19 mouse cellular contexts compared by ENCODE assay signal in genomic region chr10:3834678-3835077, GRCm38 (mm10).
A peak's percentile ranks its signal among the peaks of the same experiment; 100 is the strongest.
DNase-seq lines count a peak whose midpoint lies in the region; ATAC-seq and TF ChIP-seq lines count a peak whose summit lies in the region.
"Had no signal": no experiment of that assay in that cellular context is flagged by ENCODE, and none has a peak within 500 bp of the region (broad histone marks: within the 10 kb centered on the region; RNA-seq: fewer than 3 reads in every experiment).

No protein-coding gene starts in this region.

- no peaks in the 10 kb centered on the region for H3K27me3 ChIP-seq in liver, postnatal 0 days (ENCODE audit: insufficient read depth, low read length)
- H3K27me3 ChIP-seq: forebrain, embryonic 13.5 days; hindbrain, embryonic 13.5 days had no signal

- no peaks in the 10 kb centered on the region for H3K36me3 ChIP-seq in liver, postnatal 0 days (replicated peaks; ENCODE audit: insufficient read depth, low read length)
- H3K36me3 ChIP-seq: embryonic facial prominence, embryonic 10.5 days; hindbrain, embryonic 13.5 days had no signal

- no peak for TF ChIP-seq CTCF in liver, postnatal 0 days (IDR thresholded peaks at IDR 0.05; ENCODE audit: low read depth)

- no peak for TF ChIP-seq EP300 in liver, postnatal 0 days (IDR thresholded peaks at IDR 0.05; ENCODE audit: low read depth)

- DNase-seq in gastrocnemius, postnatal 25 days, result peak; percentile 24
- DNase-seq in gastrocnemius, adult 18-20 months (ENCODE audit: low spot score), result no peak
- DNase-seq in heart, adult 8-10 months (ENCODE audit: low spot score), result peak; percentile 57
- DNase-seq in heart, postnatal 36 days, result no peak
- no peak for DNase-seq in liver, postnatal 0 days
- DNase-seq in liver, result no peak
- no peak for DNase-seq in urinary bladder, postnatal 10 days (ENCODE audit: low spot score)
- DNase-seq: adrenal gland, adult 8-10 months; cerebellum, adult 2 months; cerebellum, postnatal 10 days; forebrain, postnatal 0 days; kidney, adult 11 months; kidney, adult 9 months had no signal

- H3K9me3 ChIP-seq in liver, postnatal 0 days (ENCODE audit: low read length), result no peaks in the 10 kb centered on the region
- H3K9me3 ChIP-seq: embryonic facial prominence, embryonic 10.5 days; forebrain, embryonic 13.5 days; hindbrain, embryonic 13.5 days had no signal

- no peak overlapping the region for H3K9ac ChIP-seq in liver, postnatal 0 days (replicated peaks)
- H3K9ac ChIP-seq: forebrain, embryonic 13.5 days; forebrain, postnatal 0 days; hindbrain, embryonic 13.5 days had no signal

- 80% methylated on average over 7 of the region's 7 CpGs for WGBS in liver, postnatal 0 days (ENCODE audit: insufficient replicate concordance)

- no peaks in the 10 kb centered on the region for H3K4me1 ChIP-seq in liver, postnatal 0 days (ENCODE audit: insufficient read depth)
- peaks cover 31% of the 10 kb centered on the region for H3K4me1 ChIP-seq in brown adipose tissue, adult 24 weeks (ENCODE audit: control insufficient read depth, insufficient read depth, insufficient read length, low read length)
- H3K4me1 ChIP-seq: forebrain, embryonic 13.5 days had no signal

- no peak overlapping the region for H3K4me3 ChIP-seq in liver, postnatal 0 days (ENCODE audit: low read depth, low read length)
- peak overlapping the region; percentile 40 for H3K4me3 ChIP-seq in brown adipose tissue, adult 24 weeks (ENCODE audit: insufficient read depth, low read depth, low read length)
- H3K4me3 ChIP-seq: embryonic facial prominence, embryonic 10.5 days; forebrain, embryonic 13.5 days; hindbrain, embryonic 13.5 days had no signal

- intact Hi-C loops in heart, postnatal 36 days (cut with DNase I), result loop anchor here (5.0 to 10.0 kb wide), 2 partner anchors 90 to 202 kb away; partner anchors contain the start of gene Plekhg1

- no peak overlapping the region for H3K4me2 ChIP-seq in liver, postnatal 0 days (ENCODE audit: low read depth, low read length)
- H3K4me2 ChIP-seq: forebrain, embryonic 13.5 days; hindbrain, embryonic 13.5 days had no signal

- no peak for ATAC-seq in liver, postnatal 0 days
- ATAC-seq: forebrain, embryonic 13.5 days; forebrain, postnatal 0 days; hindbrain, postnatal 0 days had no signal

- peak overlapping the region; percentile 25; the same call in 1 of the 2 replicates for H3K27ac ChIP-seq in liver, postnatal 0 days (ENCODE audit: low read depth)
- H3K27ac ChIP-seq in brown adipose tissue, adult 24 weeks (replicated peaks; ENCODE audit: low read depth, low read length), result peak overlapping the region; percentile 88
- H3K27ac ChIP-seq: embryonic facial prominence, embryonic 10.5 days; forebrain, embryonic 13.5 days; hindbrain, embryonic 13.5 days; hindbrain, postnatal 0 days; kidney, postnatal 0 days had no signal

Comparison
In these comparisons a context has a peak if more than half of its experiments do, and no peak if none do; other contexts are left out.
1. DNase-seq: peak in gastrocnemius, postnatal 25 days (single experiment) and heart, adult 8-10 months (single experiment); none in gastrocnemius, adult 18-20 months (single experiment), heart, postnatal 36 days (0 of 2), liver, postnatal 0 days (single experiment), liver (single experiment) and urinary bladder, postnatal 10 days (single experiment).